Mouse (Mus musculus) macrophage (primary cell): ENCODE measurements around the gene Pias4. TPM values are rescaled to one million over a fixed set of nuclear protein-coding genes. Genes with fewer than 3 reads are reported as not detected.
"Not testable (repeated sequence)": the region's sequence is repeated elsewhere in the genome, so short reads cannot be mapped to it uniquely, and the experiment has no call there.

Experiments used
- H3K27ac ChIP-seq: fragments of 350-480 bp; formaldehyde crosslinking; 2 replicates; pipeline ENCODE4 v1.9.0; 2021
- H3K36me3 ChIP-seq: fragments of 350-480 bp; formaldehyde crosslinking; 2 replicates; pipeline ENCODE4 v1.9.0; 2021; ENCODE audit errors: inconsistent target
- H3K4me3 ChIP-seq: fragments of 350-480 bp; formaldehyde crosslinking; 2 replicates; pipeline ENCODE4 v1.9.0; 2021; ENCODE audit errors: inconsistent target
- H3K79me2 ChIP-seq: fragments of 350-480 bp; formaldehyde crosslinking; 2 replicates; pipeline ENCODE4 v1.9.0; 2021; ENCODE audit errors: inconsistent target
- WGBS: methylation state at CpG from one replicate; pipeline ENCODE4 v1.1.7; 2026; ENCODE audit warnings: inconsistent platforms; ENCODE audit not compliant: missing documents; 5-methylcytosine and 5-hydroxymethylcytosine counted together
- polyA plus RNA-seq: library from polyadenylated mRNA; stranded (reverse); fragments of 250-400 nt; gene quantifications from 3 replicates; pipeline ENCODE4 v1.2.4, GENCODE M21; 2018; ENCODE audit warnings: inconsistent platforms

Gene Pias4
- polyA plus RNA-seq, 1 experiment from 2014 or later = 21.5 TPM

DNA sequence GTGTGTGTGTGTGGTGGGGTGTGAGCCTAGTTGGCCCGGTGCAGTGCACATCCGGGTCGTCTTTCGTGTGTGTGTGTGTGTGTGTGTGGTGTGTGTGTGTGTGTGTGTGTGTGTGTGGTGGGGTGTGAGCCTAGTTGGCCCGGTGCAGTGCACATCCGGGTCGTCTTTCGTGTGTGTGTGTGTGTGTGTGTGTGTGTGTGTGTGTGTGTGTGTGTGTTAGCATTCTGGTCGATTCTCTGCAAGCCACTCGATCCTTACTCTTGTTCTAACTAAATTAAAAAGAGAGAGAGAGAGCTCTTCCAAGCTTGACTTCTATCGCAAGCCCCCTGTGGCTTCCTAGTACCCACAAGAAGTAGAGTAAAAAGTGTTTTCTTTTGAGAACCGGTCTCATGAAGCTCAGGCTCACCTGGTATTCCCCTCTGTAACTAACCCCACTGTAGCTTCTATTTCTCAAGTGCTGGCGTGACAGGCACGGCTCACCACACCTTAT lies 1.7 kb upstream of the Pias4 start:
- peaks cover 29% of the 10 kb centered on the region for H3K79me2 ChIP-seq
- H3K4me3 ChIP-seq, H3K27ac ChIP-seq, H3K36me3 ChIP-seq: not testable (repeated sequence)
- 18% methylated on average over 7 of the region's 14 CpGs for WGBS

GRCm38 (mm10) chr10:81168521-81169244 lies 960 bp upstream of the Pias4 start:
- peak overlapping the region; percentile 65 for H3K27ac ChIP-seq
- under 1% methylated on average over 27 of the region's 29 CpGs for WGBS
- no peaks in the 10 kb centered on the region for H3K36me3 ChIP-seq
- peak overlapping the region; percentile 55 for H3K4me3 ChIP-seq
- peaks cover 37% of the 10 kb centered on the region for H3K79me2 ChIP-seq

- peak overlapping the region; percentile 65 for H3K27ac ChIP-seq
- peaks cover 43% of the 10 kb centered on the region for H3K79me2 ChIP-seq
- WGBS = 4% methylated on average over 5 of the region's 5 CpGs
- peak overlapping the region; percentile 55 for H3K4me3 ChIP-seq
- no peaks in the 10 kb centered on the region for H3K36me3 ChIP-seq
Observed at GRCm38 (mm10) chr10:81168087-81168431, 336 bp upstream of the Pias4 start.

DNA sequence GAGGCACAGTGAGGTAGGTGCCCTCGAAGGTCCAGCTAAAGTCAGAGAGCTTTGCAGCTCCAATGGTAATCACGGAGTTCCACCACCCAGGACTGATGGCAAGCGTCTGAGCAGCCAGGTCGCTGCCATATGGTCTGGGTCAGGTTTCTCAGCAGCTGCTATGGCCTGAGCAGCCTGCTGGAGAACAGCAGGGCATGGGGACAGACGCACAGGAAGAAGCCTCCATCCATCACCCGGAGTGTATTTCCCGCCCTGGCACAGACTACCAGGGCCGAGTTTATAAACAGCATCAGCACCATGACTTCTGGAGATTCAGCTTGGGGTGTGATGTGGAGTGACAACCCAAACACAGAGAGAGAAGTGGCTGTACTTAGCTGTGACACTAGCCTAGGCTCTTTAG lies 2.6 kb downstream of the Pias4 start:
- no peak overlapping the region for H3K4me3 ChIP-seq
- peaks cover 73% of the 10 kb centered on the region for H3K79me2 ChIP-seq
- H3K36me3 ChIP-seq = peaks cover 4% of the 10 kb centered on the region; the same call in 1 of the 2 replicates
- 94% methylated on average over 8 of the region's 8 CpGs for WGBS
- no peak overlapping the region for H3K27ac ChIP-seq

DNA sequence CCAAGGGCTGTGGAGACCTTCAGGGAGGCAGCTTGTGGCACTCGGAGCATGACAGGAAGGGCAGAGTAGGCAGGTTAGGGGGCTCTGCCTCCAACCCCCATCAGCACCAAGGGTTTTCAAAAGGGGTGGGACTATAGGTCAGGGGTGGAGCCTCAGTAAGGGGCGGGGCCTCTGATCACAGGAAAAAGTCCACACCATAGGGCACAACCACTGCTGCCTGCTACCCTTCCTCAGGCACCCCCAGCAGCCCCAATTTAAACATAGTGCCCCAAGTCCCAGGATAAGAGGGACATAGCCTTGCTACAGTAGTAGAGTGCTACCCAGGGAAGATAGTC lies 5.4 kb downstream of the Pias4 start:
- peaks cover 100% of the 10 kb centered on the region for H3K79me2 ChIP-seq
- peaks cover 20% of the 10 kb centered on the region; the same call in 1 of the 2 replicates for H3K36me3 ChIP-seq
- H3K27ac ChIP-seq = no peak overlapping the region
- no peak overlapping the region for H3K4me3 ChIP-seq
- WGBS = 36% methylated on average over 1 of the region's 2 CpGs

DNA sequence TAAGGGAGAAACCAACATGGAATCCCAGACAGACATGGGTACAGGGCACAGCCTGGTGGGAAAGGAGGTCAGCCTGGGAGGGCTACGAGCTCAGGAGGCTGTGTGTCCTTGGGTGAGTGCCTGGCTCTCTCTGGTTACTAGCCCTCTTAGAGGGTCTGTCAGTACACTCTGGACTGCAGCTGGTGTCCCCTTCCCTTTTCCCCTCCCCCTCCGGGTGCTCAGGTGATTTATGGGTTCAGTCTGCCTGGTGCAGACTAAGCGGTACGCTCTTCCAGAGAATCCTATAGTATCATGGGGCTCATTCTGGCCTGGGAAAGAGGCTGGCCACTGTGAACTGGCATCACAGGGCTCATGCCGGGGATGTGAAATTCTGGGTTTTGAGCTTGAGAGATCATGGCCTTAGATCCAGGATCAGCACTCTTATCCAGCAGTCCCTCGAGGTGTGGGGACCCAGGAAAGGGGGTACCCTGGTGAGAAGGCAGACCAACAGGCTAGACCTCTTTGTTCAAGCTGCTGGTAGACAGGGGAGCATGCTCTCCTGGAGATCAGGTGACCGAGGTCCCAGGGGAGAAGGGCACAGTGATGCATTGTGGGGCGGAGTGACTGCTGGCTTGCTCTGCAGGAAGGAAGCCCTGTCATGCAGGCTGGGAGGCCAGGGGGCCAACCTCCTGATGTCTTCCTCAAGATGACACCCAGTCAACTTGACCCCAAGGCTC lies 6.0 kb downstream of the Pias4 start:
- Histone ChIP-seq H3K79me2 (peaks cover 96% of the 10 kb centered on the region), H3K4me3 (no peak overlapping the region), H3K36me3 (peaks cover 25% of the 10 kb centered on the region; the same call in 1 of the 2 replicates), H3K27ac (no peak overlapping the region)
- 75% methylated on average over 7 of the region's 8 CpGs for WGBS

- Histone ChIP-seq H3K27ac (no peak overlapping the region), H3K79me2 (peaks cover 52% of the 10 kb centered on the region), H3K36me3 (peaks cover 45% of the 10 kb centered on the region; the same call in 1 of the 2 replicates), H3K4me3 (no peak overlapping the region)
- WGBS = 92% methylated on average over 6 of the region's 6 CpGs
Observed at GRCm38 (mm10) chr10:81154736-81155135, 13.0 kb downstream of the Pias4 start.

- 94% methylated on average over 12 of the region's 12 CpGs for WGBS
- Histone ChIP-seq H3K79me2 (peaks cover 52% of the 10 kb centered on the region), H3K36me3 (peaks cover 48% of the 10 kb centered on the region; the same call in 1 of the 2 replicates), H3K27ac (no peak overlapping the region), H3K4me3 (no peak overlapping the region)
Observed at GRCm38 (mm10) chr10:81154313-81154712, 13.4 kb downstream of the Pias4 start.

DNA sequence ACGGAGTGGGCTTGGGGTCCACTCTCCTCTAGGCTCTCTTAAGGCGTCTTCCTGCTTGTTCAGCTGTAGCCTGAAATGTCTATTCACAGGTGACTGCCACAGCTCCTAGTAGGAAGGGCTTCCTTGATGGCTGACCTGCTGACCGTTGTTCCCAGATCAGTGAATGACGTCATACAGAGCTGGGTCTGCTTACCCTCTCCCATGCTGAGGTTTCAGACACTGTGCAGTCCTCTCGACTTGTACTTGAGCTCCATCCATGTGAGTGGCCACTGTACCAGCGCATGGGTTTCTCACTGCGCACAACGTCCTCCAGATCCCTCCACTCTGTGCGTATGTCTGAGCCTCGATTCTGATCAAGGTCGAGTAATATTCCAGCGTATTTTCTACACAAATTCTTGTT lies 15.1 kb downstream of the Pias4 start:
- H3K4me3 ChIP-seq = no peak overlapping the region
- 75% methylated on average over 12 of the region's 12 CpGs for WGBS
- no peak overlapping the region for H3K27ac ChIP-seq
- peaks cover 52% of the 10 kb centered on the region for H3K79me2 ChIP-seq
- peaks cover 46% of the 10 kb centered on the region for H3K36me3 ChIP-seq

- no peak overlapping the region for H3K27ac ChIP-seq
- 71% methylated on average over 6 of the region's 6 CpGs for WGBS
Observed at GRCm38 (mm10) chr10:81151261-81151660, 16.5 kb downstream of the Pias4 start.

DNA sequence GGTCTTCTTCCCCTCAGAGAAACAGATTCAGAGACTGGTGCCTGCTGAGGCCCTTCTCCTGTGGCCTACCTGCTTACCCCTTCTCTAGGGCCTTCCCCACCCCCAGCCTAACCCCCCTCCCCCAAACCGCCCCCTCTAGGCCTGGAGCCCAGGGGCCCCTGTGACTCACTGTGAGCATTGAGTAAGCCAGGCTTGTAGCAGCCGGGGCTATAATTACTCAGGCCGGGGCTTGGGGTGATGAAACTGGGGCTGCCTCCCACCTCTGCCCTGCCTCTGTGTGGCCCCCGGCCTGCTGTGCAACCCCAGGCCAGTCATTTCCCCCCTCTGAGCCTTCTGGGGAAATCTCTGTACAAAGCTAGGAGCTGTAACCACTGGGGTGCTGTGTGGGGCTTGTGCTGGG lies 21.4 kb downstream of the Pias4 start:
- Histone ChIP-seq H3K79me2 (peaks cover 100% of the 10 kb centered on the region), H3K4me3 (no peak overlapping the region), H3K27ac (0 out of 2 replicates have a peak overlapping the region, but pooled peaks have one; percentile 7), H3K36me3 (peaks cover 39% of the 10 kb centered on the region)
- WGBS = 0% methylated on average over 2 of the region's 4 CpGs

More at GRCm38 (mm10) chr10:81151261-81151660, 16.5 kb downstream of the Pias4 start:
- H3K36me3 ChIP-seq = peaks cover 45% of the 10 kb centered on the region
- H3K4me3 ChIP-seq = no peak overlapping the region
- H3K79me2 ChIP-seq = peaks cover 62% of the 10 kb centered on the region

GRCm38 (mm10) chr10:81145778-81146177 lies 21.9 kb downstream of the Pias4 start:
- no peak overlapping the region for H3K4me3 ChIP-seq
- H3K36me3 ChIP-seq = peaks cover 39% of the 10 kb centered on the region
- peaks cover 100% of the 10 kb centered on the region for H3K79me2 ChIP-seq
- 0 out of 2 replicates have a peak overlapping the region, but pooled peaks have one; percentile 7 for H3K27ac ChIP-seq
- 61% methylated on average over 4 of the region's 7 CpGs for WGBS

GRCm38 (mm10) chr10:81145307-81145706 lies 22.4 kb downstream of the Pias4 start:
- Histone ChIP-seq H3K36me3 (peaks cover 39% of the 10 kb centered on the region), H3K27ac (no peak overlapping the region), H3K79me2 (peaks cover 100% of the 10 kb centered on the region), H3K4me3 (no peak overlapping the region)
- 95% methylated on average over 5 of the region's 6 CpGs for WGBS

- peaks cover 39% of the 10 kb centered on the region for H3K36me3 ChIP-seq
- H3K79me2 ChIP-seq = peaks cover 100% of the 10 kb centered on the region
- WGBS = 89% methylated on average over 17 of the region's 27 CpGs
- H3K4me3 ChIP-seq = no peak overlapping the region
- H3K27ac ChIP-seq = no peak overlapping the region
Observed at GRCm38 (mm10) chr10:81144667-81145066, 23.1 kb downstream of the Pias4 start.

- WGBS = 93% methylated on average over 49 of the region's 52 CpGs
- H3K27ac ChIP-seq = no peak overlapping the region
- H3K4me3 ChIP-seq = no peak overlapping the region
- peaks cover 100% of the 10 kb centered on the region for H3K79me2 ChIP-seq
- peaks cover 33% of the 10 kb centered on the region for H3K36me3 ChIP-seq
Observed at GRCm38 (mm10) chr10:81143845-81144437, 23.8 kb downstream of the Pias4 start.
